Comparison of ENCODE assay signal across 8 mouse cellular contexts in genomic region chrX:136032799-136033763, GRCm38 (mm10). TPM values are rescaled to one million over a fixed set of nuclear protein-coding genes. Genes with fewer than 3 reads are reported as not detected.
DNase-seq lines count a peak whose midpoint lies in the region; ATAC-seq and TF ChIP-seq lines count a peak whose summit lies in the region.
"Not testable (repeated sequence)": the region's sequence is repeated elsewhere in the genome, so short reads cannot be mapped to it uniquely, and the experiment has no call there.

Arxes1 (plus strand) TSS chrX:136033367.

- H3K4me1 ChIP-seq in embryonic facial prominence, embryonic 12.5 days; lung, embryonic 14.5 days (ENCODE audit: insufficient read depth); neural tube, embryonic 13.5 days (replicated peaks): not testable (repeated sequence)

- not testable (repeated sequence) for H3K9ac ChIP-seq in embryonic facial prominence, embryonic 12.5 days; lung, embryonic 14.5 days
- 0 out of 2 replicates have a peak within 1 kb of the TSS, but pooled peaks have one; percentile 31 for H3K9ac ChIP-seq in neural tube, embryonic 13.5 days

- H3K4me2 ChIP-seq in embryonic facial prominence, embryonic 12.5 days (replicated peaks): peak within 1 kb of the TSS; percentile 36
- H3K4me2 ChIP-seq in lung, embryonic 14.5 days: peak within 1 kb of the TSS; percentile 57
- peak within 1 kb of the TSS; percentile 53 for H3K4me2 ChIP-seq in neural tube, embryonic 13.5 days

- peak; percentile 95 for ATAC-seq in embryonic facial prominence, embryonic 12.5 days (ENCODE audit: insufficient number of reproducible peaks, insufficient read depth, low FRiP score, low TSS enrichment)
- ATAC-seq in inflammation-experienced regulatory T-cells, adult 6 months: peak; percentile 76
- ATAC-seq in lung, embryonic 14.5 days (ENCODE audit: insufficient read depth): peak; percentile 96
- ATAC-seq in neural tube, embryonic 13.5 days (ENCODE audit: low read depth): peak; percentile 94

- TF ChIP-seq POLR2A in brain, embryonic 14.5 days (IDR thresholded peaks at IDR 0.05; ENCODE audit: borderline replicate concordance, extremely low read depth, insufficient read depth, insufficient read length, poor library complexity, severe bottlenecking): not testable (repeated sequence)

- 41% methylated on average over 4 of the region's 49 CpGs for WGBS in embryonic facial prominence, embryonic 12.5 days
- 14% methylated on average over 1 of the region's 49 CpGs for WGBS in lung, embryonic 14.5 days
- 38% methylated on average over 1 of the region's 49 CpGs for WGBS in neural tube, embryonic 13.5 days

- not testable (repeated sequence) for TF ChIP-seq CTCF in brain, embryonic 14.5 days (IDR thresholded peaks at IDR 0.05; ENCODE audit: borderline replicate concordance, extremely low read depth, insufficient read depth, insufficient read length); lung, embryonic 14.5 days (IDR thresholded peaks at IDR 0.05; ENCODE audit: low read depth)

- H3K36me3 ChIP-seq in embryonic facial prominence, embryonic 12.5 days; lung, embryonic 14.5 days (ENCODE audit: insufficient read depth); neural tube, embryonic 13.5 days: not testable (repeated sequence)

- peak; percentile 14 for DNase-seq in brain, embryonic 14.5 days (ENCODE audit: low read depth)
- DNase-seq in gastrocnemius, postnatal 25 days: peak; percentile 8
- DNase-seq in layer of hippocampus, postnatal 36 days: peak; percentile 11 to 19
- DNase-seq in lung, embryonic 14.5 days: peak; percentile 13
- peak; percentile 10 for DNase-seq in urinary bladder, postnatal 14 days (ENCODE audit: low spot score)

- H3K4me3 ChIP-seq in embryonic facial prominence, embryonic 12.5 days: peak within 1 kb of the TSS; percentile 25
- H3K4me3 ChIP-seq in lung, embryonic 14.5 days (ENCODE audit: low read depth, low read length): peak within 1 kb of the TSS; percentile 22; the same call in 1 of the 2 replicates
- H3K4me3 ChIP-seq in neural tube, embryonic 13.5 days: peak within 1 kb of the TSS; percentile 34

- not testable (repeated sequence) for H3K27me3 ChIP-seq in embryonic facial prominence, embryonic 12.5 days; lung, embryonic 14.5 days (ENCODE audit: insufficient read depth, low read length); neural tube, embryonic 13.5 days

- H3K27ac ChIP-seq in embryonic facial prominence, embryonic 12.5 days; lung, embryonic 14.5 days (ENCODE audit: low read depth); neural tube, embryonic 13.5 days (replicated peaks): not testable (repeated sequence)

- H3K9me3 ChIP-seq in embryonic facial prominence, embryonic 12.5 days; lung, embryonic 14.5 days (ENCODE audit: low read depth, low read length); neural tube, embryonic 13.5 days: not testable (repeated sequence)

RNA-seq across cellular contexts. Expression of gene Arxes1, which starts in this region (rescaled TPM):
- polyA plus RNA-seq in brain, embryonic 14.5 days (2012; rRNA removed): 22.5 and 43.7 TPM in 2 replicates
- polyA plus RNA-seq in embryonic facial prominence, embryonic 12.5 days (2016; fragmentation: Nextera tagmentation; extraction: Ambion mirVana): 46.1 and 49.2 TPM in 2 replicates
- total RNA-seq in gastrocnemius, postnatal 25 days (2021): under 1 TPM; 0.31 to 0.88 TPM
- polyA plus RNA-seq in inflammation-experienced regulatory T-cells, adult 6 months (2017; shearing (Covaris generic)): not detected
- total RNA-seq in layer of hippocampus, postnatal 36 days (2021): 10 to 100 TPM; 36.2 to 41.9 TPM
- polyA plus RNA-seq in lung, embryonic 14.5 days (2014; fragmentation: Nextera tagmentation; extraction: Ambion mirVana): 31.1 and 32.9 TPM in 2 replicates
- 96.5 and 98.0 TPM in 2 replicates for polyA plus RNA-seq in neural tube, embryonic 13.5 days (2015; fragmentation: Nextera tagmentation; extraction: Ambion mirVana)

Comparison
In these comparisons a context has a peak if more than half of its experiments do, and no peak if none do; other contexts are left out.
1. RNA of gene Arxes1 (total RNA-seq): 36.2 to 41.9 TPM in layer of hippocampus, postnatal 36 days; 0.31 to 0.88 TPM in gastrocnemius, postnatal 25 days; every median in the first group is over 10 times any median in the second.
2. RNA of gene Arxes1 (polyA plus RNA-seq): 96.5 to 98.0 TPM in neural tube, embryonic 13.5 days, 46.1 to 49.2 TPM in embryonic facial prominence, embryonic 12.5 days, 22.5 to 43.7 TPM in brain, embryonic 14.5 days and 31.1 to 32.9 TPM in lung, embryonic 14.5 days; not detected in inflammation-experienced regulatory T-cells, adult 6 months; every median in the first group is over 10 times any median in the second.
3. Peak in DNase-seq in gastrocnemius, postnatal 25 days; RNA of the gene not detected or under 1 TPM.
4. Peak in ATAC-seq in inflammation-experienced regulatory T-cells, adult 6 months; RNA of the gene not detected or under 1 TPM.
5. Peak in every context shown above with its lines, with median percentiles within 50 percentile points of each other: DNase-seq, ATAC-seq, H3K4me2 ChIP-seq and H3K4me3 ChIP-seq.